Mouse (Mus musculus) E14TG2a.4 (cell line): ENCODE data around the gene Nup160.

ENCODE experiments used
- H3K27me3 ChIP-seq: 2 replicates; pipeline ENCODE4 v1.6.1; 2014; ENCODE audit warnings: low read length, control low read depth; ENCODE audit not compliant: insufficient read depth
- H3K36me3 ChIP-seq: 2 replicates; pipeline ENCODE4 v1.6.1; 2014; ENCODE audit warnings: low read length, control low read depth; ENCODE audit not compliant: insufficient read depth
- H3K4me1 ChIP-seq: replicated peaks from 2 replicates; pipeline ENCODE4 v1.6.1; 2014; ENCODE audit warnings: low read depth, low read length, control low read depth
- H3K4me3 ChIP-seq: replicated peaks from 2 replicates; pipeline ENCODE4 v1.5.1; 2014; ENCODE audit warnings: mild to moderate bottlenecking, low read length
- H3K9me3 ChIP-seq: 2 replicates; pipeline ENCODE4 v1.6.1; 2014; ENCODE audit warnings: low read length, control low read depth
- CTCF ChIP-seq: conservative IDR thresholded peaks from 2 replicates; pipeline ENCODE4 v1.5.1; 2014; ENCODE audit warnings: low read length
- NANOG ChIP-seq: IDR thresholded peaks from 2 replicates; pipeline ENCODE4 v1.6.1; 2014; ENCODE audit warnings: borderline replicate concordance, low read length, mixed read lengths
- POU5F1 ChIP-seq: IDR thresholded peaks from 2 replicates; pipeline ENCODE4 v1.6.1; 2014; ENCODE audit warnings: low read length, borderline replicate concordance

Gene Nup160

GRCm38 (mm10) chr2:90639747-90640699, 37.0 kb upstream of the Nup160 start:
- TF ChIP-seq CTCF (no peak), POU5F1 (no peak), NANOG (no peak)
- H3K4me3 ChIP-seq, result no peak overlapping the region
- H3K4me1 ChIP-seq, result peaks cover 9% of the 10 kb centered on the region
- H3K36me3 ChIP-seq, result no peaks in the 10 kb centered on the region
- no peaks in the 10 kb centered on the region for H3K27me3 ChIP-seq
- no peaks in the 10 kb centered on the region for H3K9me3 ChIP-seq

- Histone ChIP-seq H3K4me3 (no peak overlapping the region), H3K36me3 (no peaks in the 10 kb centered on the region), H3K4me1 (peaks cover 9% of the 10 kb centered on the region), H3K27me3 (no peaks in the 10 kb centered on the region), H3K9me3 (no peaks in the 10 kb centered on the region)
- TF ChIP-seq CTCF (no peak), NANOG (no peak), POU5F1 (no peak)
These were observed 35.9 kb upstream of the Nup160 start for GRCm38 (mm10) chr2:90641007-90641709.

GRCm38 (mm10) chr2:90641710-90642039, 35.3 kb upstream of the Nup160 start:
- H3K27me3 ChIP-seq, result no peaks in the 10 kb centered on the region
- H3K4me3 ChIP-seq, result no peak overlapping the region
- TF ChIP-seq CTCF (no peak), POU5F1 (no peak), NANOG (no peak)
- peaks cover 14% of the 10 kb centered on the region for H3K4me1 ChIP-seq
- no peaks in the 10 kb centered on the region for H3K36me3 ChIP-seq
- no peaks in the 10 kb centered on the region for H3K9me3 ChIP-seq

- H3K27me3 ChIP-seq, result no peaks in the 10 kb centered on the region
- H3K4me1 ChIP-seq, result peaks cover 17% of the 10 kb centered on the region
- TF ChIP-seq NANOG, result no peak
- TF ChIP-seq POU5F1, result no peak
- TF ChIP-seq CTCF, result no peak
- H3K36me3 ChIP-seq, result no peaks in the 10 kb centered on the region
- no peak overlapping the region for H3K4me3 ChIP-seq
- H3K9me3 ChIP-seq, result no peaks in the 10 kb centered on the region
These were observed 29.9 kb upstream of the Nup160 start for GRCm38 (mm10) chr2:90647084-90647483.

GRCm38 (mm10) chr2:90649405-90649804, 27.6 kb upstream of the Nup160 start:
- TF ChIP-seq CTCF (no peak), POU5F1 (no peak), NANOG (no peak)
- Histone ChIP-seq H3K36me3 (no peaks in the 10 kb centered on the region), H3K27me3 (no peaks in the 10 kb centered on the region), H3K4me1 (peaks cover 20% of the 10 kb centered on the region), H3K9me3 (no peaks in the 10 kb centered on the region), H3K4me3 (no peak overlapping the region)

- Histone ChIP-seq H3K4me1 (peaks cover 20% of the 10 kb centered on the region), H3K36me3 (no peaks in the 10 kb centered on the region), H3K9me3 (no peaks in the 10 kb centered on the region), H3K4me3 (no peak overlapping the region; the same call in 1 of the 2 replicates), H3K27me3 (no peaks in the 10 kb centered on the region)
- TF ChIP-seq CTCF (no peak), NANOG (no peak), POU5F1 (no peak)
These were observed 27.1 kb upstream of the Nup160 start for GRCm38 (mm10) chr2:90649965-90650364.

- no peaks in the 10 kb centered on the region for H3K9me3 ChIP-seq
- peaks cover 11% of the 10 kb centered on the region for H3K4me1 ChIP-seq
- TF ChIP-seq NANOG, result no peak
- TF ChIP-seq POU5F1, result no peak
- no peak for TF ChIP-seq CTCF
- no peaks in the 10 kb centered on the region for H3K36me3 ChIP-seq
- H3K4me3 ChIP-seq, result no peak overlapping the region
- H3K27me3 ChIP-seq, result no peaks in the 10 kb centered on the region
These were observed 24.9 kb upstream of the Nup160 start for GRCm38 (mm10) chr2:90652101-90652500.

- Histone ChIP-seq H3K27me3 (no peaks in the 10 kb centered on the region), H3K4me1 (peaks cover 9% of the 10 kb centered on the region), H3K36me3 (no peaks in the 10 kb centered on the region), H3K9me3 (no peaks in the 10 kb centered on the region), H3K4me3 (no peak overlapping the region)
- TF ChIP-seq CTCF (no peak), POU5F1 (no peak), NANOG (no peak)
These were observed 24.0 kb upstream of the Nup160 start for GRCm38 (mm10) chr2:90652993-90653392.
